Mouse (Mus musculus) spleen, adult 2 months (tissue): Measurements from ENCODE around the gene Rmdn2.

Experiments
- CTCF ChIP-seq: fragments of 200-500 bp; IDR thresholded peaks from 2 replicates; pipeline ENCODE4 v1.5.1; 2011; ENCODE audit warnings: mild to moderate bottlenecking, inconsistent platforms; ENCODE audit not compliant: insufficient read depth, insufficient read length, insufficient replicate concordance; ENCODE audit errors: extremely low read depth
- POLR2A ChIP-seq: fragments of 200-500 bp; IDR thresholded peaks from 2 replicates; pipeline ENCODE4 v1.6.1; 2011; ENCODE audit warnings: low read depth, low read length, inconsistent platforms

DNA sequence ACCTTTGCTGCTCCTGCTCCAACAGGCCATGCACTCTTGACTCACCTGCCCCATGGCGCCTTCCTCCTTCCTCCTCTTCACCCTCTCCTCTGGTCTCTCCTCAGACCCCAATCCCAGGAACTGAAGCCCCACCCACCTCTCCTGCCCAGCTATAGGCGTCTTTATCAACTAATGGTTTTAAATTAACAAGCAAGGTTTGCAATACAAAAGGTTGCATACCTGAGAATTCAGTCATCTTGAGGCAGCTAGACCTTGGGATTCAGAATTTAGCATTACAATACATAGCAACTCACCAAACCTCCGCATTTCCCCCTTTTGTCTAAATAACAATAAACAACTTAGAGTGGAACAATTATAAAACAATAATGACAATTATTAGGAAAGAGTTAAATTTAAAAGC, 42.5 kb downstream of the Rmdn2 start:
- TF ChIP-seq CTCF (no peak), POLR2A (no peak)
